Mouse (Mus musculus) limb, embryonic 14.5 days (tissue): ENCODE data around the gene Tcea3. TPM values are rescaled to one million over a fixed set of nuclear protein-coding genes. Genes with fewer than 3 reads are reported as not detected.

Experiments
- ATAC-seq: fragments of 200-750 bp; cut with Nextera tagmentation; 2 replicates; pipeline ENCODE4 v1.8.0; 2017; ENCODE audit warnings: low read depth, moderate number of reproducible peaks, moderate TSS enrichment; ENCODE audit not compliant: low FRiP score
- DNase-seq: peaks from one replicate; pipeline ENCODE4 v3.0.0-alpha.2; 2015; ENCODE audit warnings: low spot score
- H3K27ac ChIP-seq: fragments of 300-500 bp; sonication (generic); replicated peaks from 2 replicates; pipeline ENCODE4 v1.5.1; 2014; ENCODE audit warnings: low read depth, mild to moderate bottlenecking, low read length, moderate library complexity, mixed read lengths
- H3K27me3 ChIP-seq: fragments of 300-500 bp; sonication (generic); 2 replicates; pipeline ENCODE4 v1.6.1; 2014; ENCODE audit warnings: low read length, mixed read lengths; ENCODE audit not compliant: control insufficient read depth, insufficient read depth
- H3K36me3 ChIP-seq: fragments of 300-500 bp; sonication (generic); 2 replicates; pipeline ENCODE4 v1.6.1; 2014; ENCODE audit warnings: mild to moderate bottlenecking, low read length, moderate library complexity, mixed read lengths; ENCODE audit not compliant: control insufficient read depth, insufficient read depth
- H3K4me1 ChIP-seq: fragments of 300-500 bp; sonication (generic); 2 replicates; pipeline ENCODE4 v1.6.1; 2014; ENCODE audit warnings: antibody characterized with exemption, low read length, mixed read lengths; ENCODE audit not compliant: control insufficient read depth, insufficient read depth
- H3K4me2 ChIP-seq: fragments of 300-500 bp; sonication (generic); replicated peaks from 2 replicates; pipeline ENCODE4 v1.6.1; 2014; ENCODE audit warnings: low read depth, mild to moderate bottlenecking, low read length, moderate library complexity; ENCODE audit not compliant: severe bottlenecking
- H3K4me3 ChIP-seq: fragments of 300-500 bp; sonication (generic); replicated peaks from 2 replicates; pipeline ENCODE4 v1.5.1; 2014; ENCODE audit warnings: low read length
- H3K9ac ChIP-seq: fragments of 300-500 bp; sonication (generic); 2 replicates; pipeline ENCODE4 v1.6.1; 2014; ENCODE audit warnings: mild to moderate bottlenecking, low read depth, low read length, moderate library complexity; ENCODE audit not compliant: severe bottlenecking
- H3K9me3 ChIP-seq: fragments of 300-500 bp; sonication (generic); 2 replicates; pipeline ENCODE4 v1.6.1; 2016; ENCODE audit warnings: low read length; ENCODE audit not compliant: control insufficient read depth
- POLR2A ChIP-seq: fragments of 200-500 bp; IDR thresholded peaks from 2 replicates; pipeline ENCODE4 v1.8.0; 2012; ENCODE audit warnings: inconsistent platforms, mild to moderate bottlenecking, moderate library complexity, borderline replicate concordance; ENCODE audit not compliant: insufficient read depth, insufficient read length; ENCODE audit errors: extremely low read depth
- WGBS: fragments of 180-500 bp; shearing (Covaris S2); extraction: QIAGEN DNeasy Blood & Tissue Kit; methylation state at CpG from one replicate; pipeline ENCODE4 v1.1.7; 2014; 5-methylcytosine and 5-hydroxymethylcytosine counted together
- polyA plus RNA-seq, 2 experiments: library from polyadenylated mRNA; depleted of rRNA in 1 of 2; stranded (reverse) in 1 of 2; unstranded in 1 of 2; fragments of >200 nt; fragmentation: Nextera tagmentation in 1 of 2; extraction: Ambion mirVana in 1 of 2; gene quantifications; 2 replicates each; pipeline versions ENCODE4 v1.2.1 to v1.2.3; 2012 to 2014

The Tcea3 gene
- polyA plus RNA-seq, 2 experiments: 8.0 to 20.6 TPM

GRCm38 (mm10) chr4:136283783-136284182 is 36.3 kb downstream of the Tcea3 start:
- no peak for DNase-seq
- Histone ChIP-seq H3K9ac (no peak overlapping the region), H3K36me3 (peaks cover 18% of the 10 kb centered on the region), H3K27me3 (no peaks in the 10 kb centered on the region), H3K4me2 (no peak overlapping the region), H3K4me1 (peaks cover 26% of the 10 kb centered on the region), H3K4me3 (no peak overlapping the region), H3K9me3 (0 out of 2 replicates have a peak, but pooled peaks cover 4% of the 10 kb centered on the region), H3K27ac (peak overlapping the region; percentile 85)
- no peak for ATAC-seq
- TF ChIP-seq POLR2A: no peak
- WGBS: 34% methylated on average over 2 of the region's 2 CpGs

GRCm38 (mm10) chr4:136284455-136284854 is 36.9 kb downstream of the Tcea3 start, which contains the start of gene Zfp46:
Zfp46 (plus strand) TSS chr4:136284683.
- H3K4me1 ChIP-seq: peaks cover 26% of the 10 kb centered on the region
- DNase-seq: peak; percentile 93
- H3K9ac ChIP-seq: peak within 1 kb of the TSS; percentile 71
- WGBS: 28% methylated on average over 5 of the region's 5 CpGs
- peak within 1 kb of the TSS; percentile 52 for H3K4me2 ChIP-seq
- peaks cover 25% of the 10 kb centered on the region for H3K36me3 ChIP-seq
- H3K27ac ChIP-seq: peak within 1 kb of the TSS; percentile 85
- 0 out of 2 replicates have a peak, but pooled peaks cover 4% of the 10 kb centered on the region for H3K9me3 ChIP-seq
- peak; percentile 10 for ATAC-seq
- H3K4me3 ChIP-seq: peak within 1 kb of the TSS; percentile 75
- TF ChIP-seq POLR2A: no peak
- H3K27me3 ChIP-seq: peaks cover 6% of the 10 kb centered on the region; the same call in 1 of the 2 replicates

- Histone ChIP-seq H3K27me3 (peaks cover 8% of the 10 kb centered on the region; the same call in 1 of the 2 replicates), H3K27ac (peak overlapping the region; percentile 85), H3K9ac (peak overlapping the region; percentile 71), H3K36me3 (peaks cover 29% of the 10 kb centered on the region), H3K4me1 (peaks cover 26% of the 10 kb centered on the region), H3K4me3 (peak overlapping the region; percentile 75), H3K9me3 (0 out of 2 replicates have a peak, but pooled peaks cover 4% of the 10 kb centered on the region), H3K4me2 (peak overlapping the region; percentile 52)
- DNase-seq (no peak), ATAC-seq (no peak)
- 21% methylated on average over 6 of the region's 6 CpGs for WGBS
- no peak for TF ChIP-seq POLR2A
Observed at GRCm38 (mm10) chr4:136284891-136285290, 37.4 kb downstream of the Tcea3 start.

GRCm38 (mm10) chr4:136285348-136285810 is 37.9 kb downstream of the Tcea3 start:
- ATAC-seq: peak; percentile 89
- H3K4me3 ChIP-seq: peak overlapping the region; percentile 75
- H3K4me2 ChIP-seq: peak overlapping the region; percentile 52
- DNase-seq: peak; percentile 98
- peaks cover 26% of the 10 kb centered on the region for H3K4me1 ChIP-seq
- peak overlapping the region; percentile 85 for H3K27ac ChIP-seq
- H3K9ac ChIP-seq: peak overlapping the region; percentile 71
- peaks cover 8% of the 10 kb centered on the region; the same call in 1 of the 2 replicates for H3K27me3 ChIP-seq
- H3K36me3 ChIP-seq: peaks cover 34% of the 10 kb centered on the region
- H3K9me3 ChIP-seq: 0 out of 2 replicates have a peak, but pooled peaks cover 4% of the 10 kb centered on the region
- TF ChIP-seq POLR2A: 0 out of 2 replicates have a peak, but pooled peaks have one; percentile 19
- under 1% methylated on average over 23 of the region's 25 CpGs for WGBS

- Histone ChIP-seq H3K9me3 (0 out of 2 replicates have a peak, but pooled peaks cover 4% of the 10 kb centered on the region), H3K9ac (peak overlapping the region; percentile 71), H3K36me3 (peaks cover 39% of the 10 kb centered on the region), H3K27ac (peak overlapping the region; percentile 85), H3K27me3 (peaks cover 8% of the 10 kb centered on the region; the same call in 1 of the 2 replicates), H3K4me2 (peak overlapping the region; percentile 77), H3K4me3 (peak overlapping the region; percentile 75), H3K4me1 (peaks cover 26% of the 10 kb centered on the region)
- peak; percentile 45; the same call in 1 of the 2 replicates for TF ChIP-seq POLR2A
- WGBS: under 1% methylated on average over 29 of the region's 29 CpGs
- peak; percentile 98 for DNase-seq
- ATAC-seq: peak; percentile 90
Observed at GRCm38 (mm10) chr4:136285811-136286371, 38.4 kb downstream of the Tcea3 start.
